Mouse (Mus musculus) MEL (cell line): Measurements from ENCODE around the gene Nans.

Experiments used
- CTCF ChIP-seq, 3 experiments: IDR thresholded peaks in 2 of 3; conservative IDR thresholded peaks in 1 of 3; 2 replicates each; pipeline ENCODE4 v1.5.1; 2011 to 2012; ENCODE audit warnings: low read length in 3 of 3, low read depth in 2 of 3, mild to moderate bottlenecking in 2 of 3, improper control_type of control experiment in 1 of 3, inconsistent platforms in 1 of 3, mixed read lengths in 1 of 3, moderate library complexity in 1 of 3; ENCODE audit not compliant: control insufficient read depth in 1 of 3, insufficient read depth in 1 of 3, poor library complexity in 1 of 3, severe bottlenecking in 1 of 3
- GATA1 ChIP-seq: IDR thresholded peaks from 2 replicates; pipeline ENCODE4 v1.6.1; 2011; ENCODE audit warnings: low read depth, low read length, improper control_type of control experiment
- POLR2A ChIP-seq, 2 experiments: IDR thresholded peaks; 2 replicates each; pipeline ENCODE4 v1.6.1; 2011 to 2012; ENCODE audit warnings: low read length in 2 of 2, mild to moderate bottlenecking in 2 of 2, control low read depth in 1 of 2, improper control_type of control experiment in 1 of 2, low read depth in 1 of 2, moderate library complexity in 1 of 2; ENCODE audit not compliant: control insufficient read depth in 1 of 2, insufficient read depth in 1 of 2, poor library complexity in 1 of 2

DNA sequence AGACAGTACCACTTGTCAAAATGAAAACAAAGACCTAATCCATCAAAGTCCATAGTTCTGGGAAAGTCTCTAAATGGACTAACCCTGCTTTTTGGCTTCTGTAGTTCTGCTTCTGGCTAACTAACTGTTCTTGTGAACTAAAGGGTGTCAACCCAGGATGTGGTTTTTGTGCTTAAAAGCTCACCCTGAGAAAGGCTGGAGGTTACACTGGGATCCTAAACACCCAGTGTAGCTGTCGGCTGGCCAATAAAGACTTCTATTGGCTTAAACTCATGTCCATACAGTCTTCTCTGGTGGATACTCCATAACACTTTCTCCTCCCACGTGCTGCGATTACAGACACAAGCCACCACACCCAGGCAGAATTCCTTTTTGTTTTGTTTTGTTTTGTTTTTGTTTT is 37.2 kb downstream of the Nans start:
- TF ChIP-seq GATA1 (no peak), CTCF (IDR thresholded peaks at IDR 0.05 in 2 of 3, conservative IDR thresholded peaks at IDR 0.05 in 1 of 3; ENCODE audit: control insufficient read depth in 1 of 3, insufficient read depth in 1 of 3, low read depth in 2 of 3, low read length in 3 of 3, poor library complexity in 1 of 3, severe bottlenecking in 1 of 3) (no peak), POLR2A (IDR thresholded peaks at IDR 0.05; ENCODE audit: control insufficient read depth in 1 of 2, insufficient read depth in 1 of 2, low read depth in 1 of 2, low read length in 2 of 2, poor library complexity in 1 of 2) (no peak)
